Mouse (Mus musculus) heart, embryonic 14.5 days (tissue): ENCODE measurements around the gene Gmfb. TPM values are rescaled to one million over a fixed set of nuclear protein-coding genes. Genes with fewer than 3 reads are reported as not detected.
"Not testable (repeated sequence)": the region's sequence is repeated elsewhere in the genome, so short reads cannot be mapped to it uniquely, and the experiment has no call there.

Experiments
- ATAC-seq: fragments of 200-750 bp; cut with Nextera tagmentation; 2 replicates; pipeline ENCODE4 v1.8.0; 2017; ENCODE audit warnings: low read depth, moderate TSS enrichment; ENCODE audit not compliant: insufficient number of reproducible peaks, insufficient read depth, low FRiP score
- H3K27ac ChIP-seq, 2 experiments: fragments of 200-500 bp in 1 of 2; fragments of 300-500 bp in 1 of 2; sonication (generic) in 1 of 2; replicated peaks in 1 of 2; 2 replicates each; pipeline ENCODE4 v1.5.1; 2012 to 2014; ENCODE audit warnings: low read depth in 2 of 2, low read length in 2 of 2, control low read depth in 1 of 2, mild to moderate bottlenecking in 1 of 2, mixed read lengths in 1 of 2; ENCODE audit not compliant: control insufficient read depth in 1 of 2, insufficient read depth in 1 of 2
- H3K27me3 ChIP-seq: fragments of 300-500 bp; sonication (generic); 2 replicates; pipeline ENCODE4 v1.6.1; 2014; ENCODE audit warnings: mild to moderate bottlenecking, low read length, control low read depth; ENCODE audit not compliant: control insufficient read depth, insufficient read depth
- H3K36me3 ChIP-seq: fragments of 300-500 bp; sonication (generic); 2 replicates; pipeline ENCODE4 v1.6.1; 2014; ENCODE audit warnings: mild to moderate bottlenecking, control low read depth, low read length, mixed read lengths; ENCODE audit not compliant: control insufficient read depth, insufficient read depth
- H3K4me1 ChIP-seq, 2 experiments: fragments of 200-500 bp in 1 of 2; fragments of 300-500 bp in 1 of 2; sonication (generic) in 1 of 2; 2 replicates each; pipeline ENCODE4 v1.6.1; 2012 to 2014; ENCODE audit warnings: low read length in 2 of 2, control low read depth in 1 of 2, mixed read lengths in 1 of 2; ENCODE audit not compliant: control insufficient read depth in 2 of 2, insufficient read depth in 2 of 2
- H3K4me2 ChIP-seq: fragments of 300-500 bp; sonication (generic); 2 replicates; pipeline ENCODE4 v1.6.1; 2014; ENCODE audit warnings: mild to moderate bottlenecking, low read length
- H3K4me3 ChIP-seq, 2 experiments: fragments of 200-500 bp in 1 of 2; fragments of 300-500 bp in 1 of 2; sonication (generic) in 1 of 2; 2 replicates each; pipeline ENCODE4 v1.5.1; 2012 to 2014; ENCODE audit warnings: low read length in 2 of 2, mild to moderate bottlenecking in 2 of 2, control low read depth in 1 of 2, low read depth in 1 of 2, moderate library complexity in 1 of 2; ENCODE audit not compliant: control insufficient read depth in 1 of 2, insufficient read depth in 1 of 2
- H3K9ac ChIP-seq: fragments of 300-500 bp; sonication (generic); 2 replicates; pipeline ENCODE4 v1.6.1; 2014; ENCODE audit warnings: mild to moderate bottlenecking, low read length
- H3K9me3 ChIP-seq: fragments of 300-500 bp; sonication (generic); 2 replicates; pipeline ENCODE4 v1.6.1; 2016; ENCODE audit warnings: low read length, control low read depth; ENCODE audit not compliant: control insufficient read depth
- WGBS: fragments of 180-500 bp; shearing (Covaris S2); extraction: QIAGEN DNeasy Blood & Tissue Kit; methylation state at CpG from one replicate; pipeline ENCODE4 v1.1.7; 2014; 5-methylcytosine and 5-hydroxymethylcytosine counted together
- polyA plus RNA-seq: library from polyadenylated mRNA; unstranded; fragments of >200 nt; fragmentation: Nextera tagmentation; extraction: Ambion mirVana; gene quantifications from 2 replicates; pipeline ENCODE4 v1.2.1, GENCODE M21; 2014

Gmfb gene
- polyA plus RNA-seq, 1 experiment from 2014 or later: 60.5 TPM

GRCm38 (mm10) chr14:46819961-46820360, 2.1 kb downstream of the Gmfb start:
- 86% methylated on average over 5 of the region's 6 CpGs for WGBS
- H3K27ac ChIP-seq, H3K27me3 ChIP-seq, H3K4me3 ChIP-seq, H3K9me3 ChIP-seq, H3K9ac ChIP-seq, ATAC-seq: not testable (repeated sequence)
- Histone ChIP-seq H3K36me3 (peaks cover 23% of the 10 kb centered on the region), H3K4me2 (peak overlapping the region; percentile 75; the same call in 1 of the 2 replicates), H3K4me1 (peaks cover 0 to 16% of the 10 kb centered on the region in 2 experiments; a peak in 2 of 4 replicates)

DNA sequence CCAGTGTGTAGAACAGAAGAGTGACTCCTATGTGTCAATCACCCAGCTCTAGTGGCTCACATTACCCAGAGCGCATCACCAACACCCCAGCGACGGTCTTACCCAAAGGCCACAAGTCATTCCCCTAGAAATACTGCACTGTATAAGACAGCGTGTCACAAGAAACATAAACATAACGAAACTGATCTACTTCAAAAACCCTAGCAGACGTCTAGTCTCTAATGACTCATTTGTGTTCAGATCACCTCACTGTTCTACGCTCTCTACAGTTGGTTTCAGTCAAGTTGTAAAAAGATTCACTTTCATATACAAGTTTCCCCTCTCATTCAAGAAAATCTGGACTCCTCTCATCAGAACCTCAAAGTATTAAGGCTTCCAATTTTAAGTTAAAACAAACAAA, 3.3 kb downstream of the Gmfb start:
- H3K4me1 ChIP-seq: peaks cover 0 to 16% of the 10 kb centered on the region in 2 experiments; a peak in 2 of 4 replicates
- WGBS: 93% methylated on average over 7 of the region's 7 CpGs
- no peak overlapping the region for H3K9ac ChIP-seq
- H3K27ac ChIP-seq: no peak overlapping the region
- no peak for ATAC-seq
- no peak overlapping the region for H3K4me2 ChIP-seq
- H3K36me3 ChIP-seq: peaks cover 32% of the 10 kb centered on the region
- H3K4me3 ChIP-seq: no peak overlapping the region
- no peaks in the 10 kb centered on the region for H3K9me3 ChIP-seq
- no peaks in the 10 kb centered on the region for H3K27me3 ChIP-seq

GRCm38 (mm10) chr14:46816916-46817622, 5.0 kb downstream of the Gmfb start:
- Histone ChIP-seq H3K27me3 (no peaks in the 10 kb centered on the region), H3K27ac (no peak overlapping the region), H3K4me1 (peaks cover 0 to 16% of the 10 kb centered on the region in 2 experiments; a peak in 2 of 4 replicates), H3K9me3 (no peaks in the 10 kb centered on the region), H3K4me2 (no peak overlapping the region), H3K36me3 (peaks cover 44% of the 10 kb centered on the region), H3K9ac (no peak overlapping the region), H3K4me3 (no peak overlapping the region)
- no peak for ATAC-seq
- WGBS: 84% methylated on average over 8 of the region's 8 CpGs

DNA sequence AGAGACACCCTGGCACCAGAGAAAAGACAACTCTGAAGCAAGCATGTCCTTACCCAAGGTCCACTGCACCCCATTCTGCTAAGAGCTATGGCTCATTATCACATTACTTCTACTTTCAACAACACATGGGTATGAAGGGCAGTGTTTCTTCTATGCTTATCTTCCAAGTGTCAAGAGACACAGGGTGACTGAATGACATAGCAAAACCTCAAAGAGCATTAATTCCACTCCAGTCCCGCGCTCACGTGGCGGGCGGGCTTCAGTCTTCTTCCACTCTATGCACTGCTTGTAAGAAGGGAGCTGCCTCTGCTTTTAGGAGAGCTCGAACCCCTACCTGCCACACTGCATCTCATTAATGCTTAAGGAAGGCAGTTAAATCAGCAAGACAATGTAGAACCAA, 6.4 kb downstream of the Gmfb start:
- 46% methylated on average over 6 of the region's 6 CpGs for WGBS
- H3K9me3 ChIP-seq: no peaks in the 10 kb centered on the region
- H3K9ac ChIP-seq: no peak overlapping the region
- no peak overlapping the region for H3K27ac ChIP-seq
- ATAC-seq: no peak
- H3K36me3 ChIP-seq: peaks cover 58% of the 10 kb centered on the region
- H3K27me3 ChIP-seq: no peaks in the 10 kb centered on the region
- H3K4me1 ChIP-seq: peaks cover 0 to 13% of the 10 kb centered on the region in 2 experiments; a peak in 2 of 4 replicates
- H3K4me2 ChIP-seq: no peak overlapping the region
- no peak overlapping the region for H3K4me3 ChIP-seq

- Histone ChIP-seq H3K9ac (no peak overlapping the region), H3K4me3 (no peak overlapping the region), H3K27me3 (no peaks in the 10 kb centered on the region), H3K27ac (no peak overlapping the region), H3K36me3 (peaks cover 44% of the 10 kb centered on the region), H3K4me1 (no peaks in the 10 kb centered on the region), H3K9me3 (no peaks in the 10 kb centered on the region), H3K4me2 (no peak overlapping the region)
- ATAC-seq: no peak
- 82% methylated on average over 3 of the region's 3 CpGs for WGBS
Measured at GRCm38 (mm10) chr14:46807927-46808326, 14.1 kb downstream of the Gmfb start.

DNA sequence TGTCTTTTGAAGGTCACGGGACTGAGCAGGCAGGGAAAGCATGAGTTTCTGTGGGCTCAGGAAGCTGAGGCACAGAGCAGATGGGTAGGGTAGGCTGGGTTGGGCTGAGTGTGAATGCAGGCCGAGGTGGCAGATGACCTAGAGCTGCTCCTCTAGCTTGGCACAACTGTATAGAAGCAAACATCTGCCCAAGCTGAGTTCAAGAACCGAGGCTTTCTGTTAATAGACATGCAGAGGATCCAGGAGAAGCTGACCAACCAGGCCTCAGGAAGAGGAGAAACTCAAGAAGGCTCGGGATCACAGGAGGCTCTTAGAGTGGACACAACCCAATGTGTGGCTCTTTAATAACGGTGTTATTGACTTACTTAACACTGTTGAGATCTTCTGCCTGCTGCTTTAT, 15.9 kb downstream of the Gmfb start:
- ATAC-seq: no peak
- no peak overlapping the region for H3K4me2 ChIP-seq
- H3K4me3 ChIP-seq: no peak overlapping the region
- peaks cover 0 to 3% of the 10 kb centered on the region in 2 experiments; a peak in 1 of 4 replicates for H3K4me1 ChIP-seq
- H3K27me3 ChIP-seq: no peaks in the 10 kb centered on the region
- H3K9me3 ChIP-seq: no peaks in the 10 kb centered on the region
- WGBS: 80% methylated on average over 5 of the region's 5 CpGs
- H3K36me3 ChIP-seq: peaks cover 29% of the 10 kb centered on the region
- no peak overlapping the region for H3K27ac ChIP-seq
- no peak overlapping the region for H3K9ac ChIP-seq

- Histone ChIP-seq H3K27me3 (no peaks in the 10 kb centered on the region), H3K4me2 (no peak overlapping the region), H3K4me3 (no peak overlapping the region), H3K4me1 (peaks cover 0 to 6% of the 10 kb centered on the region in 2 experiments; a peak in 2 of 4 replicates), H3K27ac (no peak overlapping the region), H3K36me3 (peaks cover 14% of the 10 kb centered on the region; the same call in 1 of the 2 replicates), H3K9me3 (no peaks in the 10 kb centered on the region), H3K9ac (no peak overlapping the region)
- WGBS: 69% methylated on average over 1 of the region's 1 CpGs
- ATAC-seq: no peak
Measured at GRCm38 (mm10) chr14:46803791-46804190, 18.3 kb downstream of the Gmfb start.
